Mouse (Mus musculus): Measurements from ENCODE around the gene Shisal1. TPM values are rescaled to one million over a fixed set of nuclear protein-coding genes. Genes with fewer than 3 reads are reported as not detected.

Shisal1 gene
- total and polyA plus RNA-seq, 3 experiments, result not detected

GRCm38 (mm10) chr15:84405759-84406158 lies 41.1 kb downstream of the Shisal1 start:
- Histone ChIP-seq H3K9ac (ENCODE audit: insufficient read depth, low read depth) (no peak overlapping the region), H3K4me1 (ENCODE audit: control insufficient read depth in 1 of 2, insufficient read depth in 2 of 2) (no peaks in the 10 kb centered on the region), H3K27me3 (replicated peaks) (peaks cover 95% of the 10 kb centered on the region), H3K4me3 (replicated peaks in 1 of 3; ENCODE audit: low read depth in 2 of 3, low read length in 2 of 3, poor library complexity in 1 of 3) (no peak overlapping the region), H3K27ac (ENCODE audit: insufficient read depth, low read depth) (no peak overlapping the region), H3K79me2 (replicated peaks; ENCODE audit: control insufficient read depth, extremely low read depth, insufficient read depth, poor library complexity, severe bottlenecking) (no peaks in the 10 kb centered on the region), H3K36me3 (replicated peaks in 1 of 2; ENCODE audit: control insufficient read depth in 1 of 2, insufficient read depth in 1 of 2, low read length in 1 of 2) (no peaks in the 10 kb centered on the region), H3K9me3 (replicated peaks; ENCODE audit: low read length) (no peaks in the 10 kb centered on the region), H3K4me2 (ENCODE audit: insufficient read depth, low read depth, poor library complexity, severe bottlenecking) (no peak overlapping the region)
- dilution Hi-C loops (cut with MboI; ENCODE audit: extremely low pct_ligation_motif_present, extremely low pct_unique_long_range_greater_than_20kb, low sequenced_read_pairs), result no loop called here
- TF ChIP-seq NRF1 (IDR thresholded peaks at IDR 0.05; ENCODE audit: low read depth, low read length) (no peak), MXI1 (IDR thresholded peaks at IDR 0.05; ENCODE audit: low read depth, low read length) (no peak), POLR2AphosphoS2 (IDR thresholded peaks at IDR 0.05; ENCODE audit: low read depth, low read length) (no peak), NELFE (IDR thresholded peaks at IDR 0.05; ENCODE audit: low read depth, low read length) (no peak), RCOR1 (conservative IDR thresholded peaks at IDR 0.05; ENCODE audit: low read depth, low read length) (no peak), MAX (IDR thresholded peaks at IDR 0.05; ENCODE audit: low read length) (no peak), KAT2A (IDR thresholded peaks at IDR 0.05; ENCODE audit: insufficient replicate concordance, low read length) (no peak)
- in situ Hi-C loops (cut with MboI; ENCODE audit: low pct_ligation_motif_present, low pct_unique_long_range_greater_than_20kb, low sequenced_read_pairs), result no loop called here
- DNase-seq (ENCODE audit: extremely low read depth), result no peak

- TF ChIP-seq HCFC1 (IDR thresholded peaks at IDR 0.05; ENCODE audit: low read depth, low read length), result no peak
- no peak for TF ChIP-seq RCOR1 (conservative IDR thresholded peaks at IDR 0.05; ENCODE audit: low read depth, low read length)
- no peak for TF ChIP-seq MYC (IDR thresholded peaks at IDR 0.05; ENCODE audit: low read depth, low read length)
- no peak for TF ChIP-seq RAD21 (IDR thresholded peaks at IDR 0.05; ENCODE audit: low read depth, low read length)
- TF ChIP-seq ETS1 (conservative IDR thresholded peaks at IDR 0.05; ENCODE audit: low read depth, low read length), result no peak
- no peak for TF ChIP-seq TCF12 (IDR thresholded peaks at IDR 0.05; ENCODE audit: low read depth, low read length)
- no peak for TF ChIP-seq CHD2 (IDR thresholded peaks at IDR 0.05; ENCODE audit: low read length)
- in situ Hi-C loops (cut with MboI; ENCODE audit: low pct_ligation_motif_present, low pct_unique_long_range_greater_than_20kb, low sequenced_read_pairs), result no loop called here
- Histone ChIP-seq H3K9me3 (replicated peaks; ENCODE audit: low read length) (no peaks in the 10 kb centered on the region), H3K4me2 (ENCODE audit: insufficient read depth, low read depth, poor library complexity, severe bottlenecking) (no peak overlapping the region), H3K9ac (ENCODE audit: insufficient read depth, low read depth) (no peak overlapping the region), H3K79me2 (replicated peaks; ENCODE audit: control insufficient read depth, extremely low read depth, insufficient read depth, poor library complexity, severe bottlenecking) (no peaks in the 10 kb centered on the region), H3K27ac (ENCODE audit: insufficient read depth, low read depth) (no peak overlapping the region), H3K4me3 (replicated peaks in 1 of 3; ENCODE audit: low read depth in 2 of 3, low read length in 2 of 3, poor library complexity in 1 of 3) (no peak overlapping the region), H3K36me3 (replicated peaks in 1 of 2; ENCODE audit: control insufficient read depth in 1 of 2, insufficient read depth in 1 of 2, low read length in 1 of 2) (no peaks in the 10 kb centered on the region), H3K27me3 (replicated peaks) (peaks cover 99% of the 10 kb centered on the region), H3K4me1 (ENCODE audit: control insufficient read depth in 1 of 2, insufficient read depth in 2 of 2) (no peaks in the 10 kb centered on the region)
- dilution Hi-C loops (cut with MboI; ENCODE audit: extremely low pct_ligation_motif_present, extremely low pct_unique_long_range_greater_than_20kb, low sequenced_read_pairs), result no loop called here
- no peak for DNase-seq (ENCODE audit: extremely low read depth)
These were observed 43.3 kb downstream of the Shisal1 start for GRCm38 (mm10) chr15:84403454-84404113.

DNA sequence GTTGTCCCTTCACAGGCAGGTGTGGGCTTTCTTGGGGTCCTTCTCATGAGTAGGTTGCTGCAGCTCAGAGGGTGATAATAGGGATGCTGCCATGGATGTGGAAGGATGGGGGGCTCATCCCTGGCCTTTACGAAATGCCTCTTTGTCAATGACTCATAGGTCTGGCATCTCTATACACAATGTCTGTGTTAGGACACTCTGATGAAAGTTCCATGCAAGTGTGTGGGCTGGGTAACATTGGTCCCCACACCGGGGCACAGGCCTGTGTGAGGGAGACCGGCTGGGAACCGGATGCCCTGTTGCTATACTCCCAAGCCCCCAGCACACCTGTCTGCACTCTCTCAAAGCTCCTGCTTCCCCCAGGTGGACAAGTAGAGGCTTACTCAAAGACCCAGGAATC lies 48.3 kb downstream of the Shisal1 start:
- in situ Hi-C loops (cut with MboI; ENCODE audit: low pct_ligation_motif_present, low pct_unique_long_range_greater_than_20kb, low sequenced_read_pairs), result no loop called here

More for the DNA sequence above, 48.3 kb downstream of the Shisal1 start:
- no peak overlapping the region for H3K4me3 ChIP-seq (replicated peaks in 1 of 3; ENCODE audit: low read depth in 2 of 3, low read length in 2 of 3, poor library complexity in 1 of 3)
- H3K27ac ChIP-seq (ENCODE audit: insufficient read depth, low read depth), result no peak overlapping the region
- H3K36me3 ChIP-seq (replicated peaks in 1 of 2; ENCODE audit: control insufficient read depth in 1 of 2, insufficient read depth in 1 of 2, low read length in 1 of 2), result no peaks in the 10 kb centered on the region
- dilution Hi-C loops (cut with MboI; ENCODE audit: extremely low pct_ligation_motif_present, extremely low pct_unique_long_range_greater_than_20kb, low sequenced_read_pairs), result no loop called here
- H3K27me3 ChIP-seq (replicated peaks), result peaks cover 94% of the 10 kb centered on the region
- H3K4me1 ChIP-seq (ENCODE audit: control insufficient read depth in 1 of 2, insufficient read depth in 2 of 2), result no peaks in the 10 kb centered on the region
- H3K4me2 ChIP-seq (ENCODE audit: insufficient read depth, low read depth, poor library complexity, severe bottlenecking), result no peak overlapping the region
- DNase-seq (ENCODE audit: extremely low read depth), result no peak
- no peak overlapping the region for H3K9ac ChIP-seq (ENCODE audit: insufficient read depth, low read depth)
- H3K9me3 ChIP-seq (replicated peaks; ENCODE audit: low read length), result no peaks in the 10 kb centered on the region
- no peak for TF ChIP-seq POLR2A (IDR thresholded peaks at IDR 0.05; ENCODE audit: low read depth, low read length)
- no peak for TF ChIP-seq MAFK (IDR thresholded peaks at IDR 0.05; ENCODE audit: insufficient replicate concordance, low read length)
- TF ChIP-seq MXI1 (IDR thresholded peaks at IDR 0.05; ENCODE audit: low read depth, low read length), result no peak
- no peak for TF ChIP-seq MAX (IDR thresholded peaks at IDR 0.05; ENCODE audit: low read length)
- no peak for TF ChIP-seq UBTF (IDR thresholded peaks at IDR 0.05; ENCODE audit: low read depth, low read length)
- TF ChIP-seq ETS1 (conservative IDR thresholded peaks at IDR 0.05; ENCODE audit: low read depth, low read length), result no peak
- TF ChIP-seq JUND (conservative IDR thresholded peaks at IDR 0.05; ENCODE audit: low read depth, low read length), result no peak
- no peak for TF ChIP-seq ZKSCAN1 (IDR thresholded peaks at IDR 0.05; ENCODE audit: borderline replicate concordance, low read depth, low read length)
- no peak for TF ChIP-seq ZC3H11A (IDR thresholded peaks at IDR 0.05; ENCODE audit: low read depth, low read length)
- no peak for TF ChIP-seq RAD21 (IDR thresholded peaks at IDR 0.05; ENCODE audit: low read depth, low read length)
- no peak for TF ChIP-seq TCF12 (IDR thresholded peaks at IDR 0.05; ENCODE audit: low read depth, low read length)
- no peak for TF ChIP-seq CHD1 (IDR thresholded peaks at IDR 0.05; ENCODE audit: low read depth, low read length)
- no peak for TF ChIP-seq RCOR1 (conservative IDR thresholded peaks at IDR 0.05; ENCODE audit: low read depth, low read length)
- TF ChIP-seq USF1 (IDR thresholded peaks at IDR 0.05; ENCODE audit: low read depth, low read length), result no peak
- no peak for TF ChIP-seq SMC3 (IDR thresholded peaks at IDR 0.05; ENCODE audit: low read depth, low read length)
- H3K79me2 ChIP-seq (replicated peaks; ENCODE audit: control insufficient read depth, extremely low read depth, insufficient read depth, poor library complexity, severe bottlenecking), result no peaks in the 10 kb centered on the region
